Comparison of ENCODE assay signal across 25 mouse cellular contexts in genomic region chr14:102700457-102700856, GRCm38 (mm10).
"Had no signal": no experiment of that assay in that cellular context is flagged by ENCODE, and none has a peak within 500 bp of the region (broad histone marks: within the 10 kb centered on the region; RNA-seq: fewer than 3 reads in every experiment).

No protein-coding gene starts in this region.

- H3K9me3 ChIP-seq: heart, embryonic 13.5 days; heart, embryonic 15.5 days; hindbrain, embryonic 13.5 days; hindbrain, embryonic 15.5 days; kidney, embryonic 15.5 days; limb, embryonic 12.5 days had no signal

- H3K9ac ChIP-seq: heart, embryonic 13.5 days; heart, embryonic 15.5 days; hindbrain, embryonic 13.5 days; hindbrain, embryonic 15.5 days; kidney, embryonic 15.5 days; limb, embryonic 12.5 days had no signal

- DNase-seq: gastrocnemius, postnatal 14 days; gastrocnemius, postnatal 36 days; heart, adult 11 months; heart, adult 2 months; heart, postnatal 14 days; heart, postnatal 36 days; kidney, adult 11 months; kidney, adult 2 months; kidney, adult 9 months; kidney, postnatal 10 days; kidney, postnatal 25 days; kidney, postnatal 4 days; liver had no signal

- H3K27me3 ChIP-seq: heart, embryonic 13.5 days; heart, embryonic 15.5 days; hindbrain, embryonic 13.5 days; hindbrain, embryonic 15.5 days; kidney, embryonic 15.5 days; limb, embryonic 12.5 days had no signal

- H3K36me3 ChIP-seq: heart, embryonic 13.5 days; heart, embryonic 15.5 days; hindbrain, embryonic 13.5 days; hindbrain, embryonic 15.5 days; kidney, embryonic 15.5 days; limb, embryonic 12.5 days had no signal

- H3K4me2 ChIP-seq: heart, embryonic 11.5 days; heart, embryonic 13.5 days; heart, embryonic 15.5 days; hindbrain, embryonic 13.5 days; hindbrain, embryonic 15.5 days; kidney, embryonic 15.5 days; limb, embryonic 12.5 days; liver, embryonic 11.5 days had no signal

- H3K27ac ChIP-seq: heart, adult 2 months; heart, embryonic 13.5 days; heart, embryonic 15.5 days; hindbrain, embryonic 13.5 days; hindbrain, embryonic 15.5 days; hindbrain, postnatal 0 days; kidney, embryonic 15.5 days; layer of hippocampus, adult 2 months; left cerebral cortex, adult 2 months; limb, embryonic 12.5 days had no signal

- ATAC-seq: hindbrain, postnatal 0 days; intestine, embryonic 16.5 days had no signal

- H3K4me1 ChIP-seq: heart, embryonic 13.5 days; heart, embryonic 15.5 days; hindbrain, embryonic 15.5 days had no signal

- H3K4me3 ChIP-seq: heart, adult 2 months; heart, embryonic 13.5 days; heart, embryonic 15.5 days; hindbrain, embryonic 13.5 days; hindbrain, embryonic 15.5 days; kidney, embryonic 15.5 days; layer of hippocampus, adult 2 months; left cerebral cortex, adult 2 months; limb, embryonic 12.5 days had no signal
